Comparison of ENCODE assay signal across 14 mouse cellular contexts in the genomic region with DNA sequence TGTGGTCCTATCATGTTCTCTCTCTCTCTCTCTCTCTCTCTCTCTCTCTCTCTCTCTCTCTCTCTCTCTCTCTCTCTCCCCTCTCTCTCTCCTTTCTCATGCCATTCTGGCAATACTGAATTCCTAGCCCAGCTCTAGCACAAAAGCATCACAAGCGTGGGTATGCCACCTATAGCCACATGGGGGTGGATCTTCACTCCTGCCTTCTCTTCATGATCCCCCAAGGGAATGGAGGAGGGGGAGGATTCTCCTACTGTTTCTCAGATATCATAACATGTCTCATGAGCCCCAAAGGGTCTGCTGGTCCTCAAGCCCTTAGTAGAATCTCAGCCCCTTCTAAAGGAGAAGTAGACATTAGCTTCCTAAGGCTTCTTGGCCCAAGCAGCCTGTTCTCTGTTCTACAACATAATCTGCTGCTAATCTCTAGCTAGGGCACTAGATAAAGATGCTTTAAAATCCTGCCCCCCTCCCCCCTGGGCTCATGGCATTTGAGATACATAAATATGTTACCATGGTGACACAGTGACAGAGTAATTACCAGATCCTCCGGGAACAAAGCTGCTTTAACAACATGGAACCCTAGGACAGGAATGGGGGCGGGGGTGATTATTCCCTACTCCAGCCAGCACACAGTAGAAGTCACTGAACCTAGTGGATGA. TPM values are rescaled to one million over a fixed set of nuclear protein-coding genes. Genes with fewer than 3 reads are reported as not detected.
A peak's percentile ranks its signal among the peaks of the same experiment; 100 is the strongest.
DNase-seq lines count a peak whose midpoint lies in the region; ATAC-seq and TF ChIP-seq lines count a peak whose summit lies in the region.
"Had no signal": no experiment of that assay in that cellular context is flagged by ENCODE, and none has a peak within 500 bp of the region (broad histone marks: within the 10 kb centered on the region; RNA-seq: fewer than 3 reads in every experiment).

No protein-coding gene starts in this region.

- H3K36me3 ChIP-seq in forebrain, embryonic 11.5 days (ENCODE audit: control insufficient read depth, insufficient read depth, low read length), result no peaks in the 10 kb centered on the region
- no peaks in the 10 kb centered on the region for H3K36me3 ChIP-seq in hindbrain, embryonic 16.5 days (ENCODE audit: control insufficient read depth, insufficient read depth, low read length)
- H3K36me3 ChIP-seq: liver, embryonic 13.5 days had no signal

- DNase-seq in embryo, embryonic 11 days, result peak; percentile 20
- no peak for DNase-seq in embryo, embryonic 10 days (ENCODE audit: low spot score)
- DNase-seq in forebrain, embryonic 11.5 days (ENCODE audit: low spot score), result no peak
- DNase-seq in left cerebral cortex, adult 8-10 months (ENCODE audit: low spot score in 2 of 2), result no peak
- DNase-seq in lung, postnatal 4 days, result no peak
- DNase-seq: cerebellum, postnatal 14 days; heart, adult 18-20 months; kidney, postnatal 10 days; liver, embryonic 13.5 days had no signal

- no peak for TF ChIP-seq CTCF in olfactory bulb, adult 2 months (IDR thresholded peaks at IDR 0.05; ENCODE audit: insufficient read depth, low read depth, low read length)

- H3K9me3 ChIP-seq in forebrain, embryonic 11.5 days (ENCODE audit: control insufficient read depth, low read length), result no peaks in the 10 kb centered on the region
- no peaks in the 10 kb centered on the region for H3K9me3 ChIP-seq in hindbrain, embryonic 16.5 days (ENCODE audit: control insufficient read depth, low read length)
- H3K9me3 ChIP-seq: liver, embryonic 13.5 days had no signal

- TF ChIP-seq POLR2A in olfactory bulb, adult 2 months (IDR thresholded peaks at IDR 0.05; ENCODE audit: insufficient read depth, low read depth, low read length), result no peak

- H3K4me3 ChIP-seq in forebrain, embryonic 11.5 days (ENCODE audit: low read depth, low read length), result no peak overlapping the region
- H3K4me3 ChIP-seq in hindbrain, embryonic 16.5 days (ENCODE audit: low read length), result no peak overlapping the region
- no peak overlapping the region for H3K4me3 ChIP-seq in olfactory bulb, adult 2 months (ENCODE audit: insufficient read depth, low read depth, low read length)
- H3K4me3 ChIP-seq: liver, embryonic 13.5 days had no signal

- H3K27ac ChIP-seq in forebrain, embryonic 11.5 days (ENCODE audit: low read depth, low read length), result no peak overlapping the region
- H3K27ac ChIP-seq in hindbrain, embryonic 16.5 days (ENCODE audit: low read depth, low read length), result no peak overlapping the region
- H3K27ac ChIP-seq in olfactory bulb, adult 2 months (ENCODE audit: insufficient read depth, low read depth, low read length), result 0 out of 2 replicates have a peak overlapping the region, but pooled peaks have one; percentile 13
- H3K27ac ChIP-seq: liver, embryonic 13.5 days had no signal

- H3K9ac ChIP-seq in forebrain, embryonic 11.5 days (ENCODE audit: low read length), result no peak overlapping the region
- no peak overlapping the region for H3K9ac ChIP-seq in hindbrain, embryonic 16.5 days (ENCODE audit: low read depth, low read length)
- H3K9ac ChIP-seq: liver, embryonic 13.5 days had no signal

- peak; percentile 83 for ATAC-seq in forebrain, embryonic 11.5 days (replicated peaks; ENCODE audit: low FRiP score)
- ATAC-seq in hindbrain, embryonic 16.5 days, result peak; percentile 88
- ATAC-seq in cerebellum, adult (ENCODE audit: insufficient number of reproducible peaks, low FRiP score, low TSS enrichment), result no peak

- no peaks in the 10 kb centered on the region for H3K27me3 ChIP-seq in forebrain, embryonic 11.5 days (ENCODE audit: control insufficient read depth, insufficient read depth, low read length)
- no peaks in the 10 kb centered on the region for H3K27me3 ChIP-seq in hindbrain, embryonic 16.5 days (replicated peaks; ENCODE audit: control insufficient read depth, insufficient read depth, low read length)
- H3K27me3 ChIP-seq: liver, embryonic 13.5 days had no signal

- H3K4me1 ChIP-seq in forebrain, embryonic 11.5 days (replicated peaks; ENCODE audit: control insufficient read depth, insufficient read depth, low read length), result no peaks in the 10 kb centered on the region
- no peaks in the 10 kb centered on the region; the same call in 1 of the 2 replicates for H3K4me1 ChIP-seq in hindbrain, embryonic 16.5 days (ENCODE audit: control insufficient read depth, insufficient read depth, low read depth, low read length)
- H3K4me1 ChIP-seq in olfactory bulb, adult 2 months (ENCODE audit: control insufficient read depth, insufficient read depth, low read length), result peaks cover 10% of the 10 kb centered on the region

- WGBS in forebrain, embryonic 11.5 days, result 60% methylated on average over 3 of the region's 3 CpGs
- 34% methylated on average over 3 of the region's 3 CpGs for WGBS in hindbrain, embryonic 16.5 days
- WGBS in olfactory bulb, adult 2 months, result 37% methylated on average over 3 of the region's 3 CpGs

- H3K4me2 ChIP-seq in forebrain, embryonic 11.5 days (ENCODE audit: low read depth, low read length, severe bottlenecking), result no peak overlapping the region
- no peak overlapping the region for H3K4me2 ChIP-seq in hindbrain, embryonic 16.5 days (ENCODE audit: low read length)
- H3K4me2 ChIP-seq: liver, embryonic 13.5 days had no signal

RNA-seq across cellular contexts. Expression of gene Erv3, which starts 3.2 kb away (rescaled TPM):
- not detected in 2 replicates for polyA plus RNA-seq in forebrain, embryonic 11.5 days (2014; fragmentation: Nextera tagmentation; extraction: Ambion mirVana)
- not detected in 2 replicates for polyA plus RNA-seq in hindbrain, embryonic 16.5 days (2015; fragmentation: Nextera tagmentation; extraction: Ambion mirVana)
- not detected in 2 replicates for polyA plus RNA-seq in olfactory bulb, adult 2 months (2012; ENCODE audit: insufficient read depth, insufficient read length, low replicate concordance, missing spikeins)
- under 1 TPM; 0.13 to 0.27 (median 0.25) TPM for total RNA-seq in left cerebral cortex, adult 8-10 months (2022)
- total RNA-seq: heart, adult 18-20 months; hematopoietic stem cell, adult 5-6 weeks had no signal
- polyA plus RNA-seq: liver, embryonic 13.5 days had no signal

RNA-seq across cellular contexts. Expression of gene Prnp, which starts 47.0 kb away (rescaled TPM):
- 25.4 and 31.2 TPM in 2 replicates for polyA plus RNA-seq in forebrain, embryonic 11.5 days (2014; fragmentation: Nextera tagmentation; extraction: Ambion mirVana)
- polyA plus RNA-seq in hindbrain, embryonic 16.5 days (2015; fragmentation: Nextera tagmentation; extraction: Ambion mirVana), result 153 and 168 TPM in 2 replicates
- polyA plus RNA-seq in olfactory bulb, adult 2 months (2012; ENCODE audit: insufficient read depth, insufficient read length, low replicate concordance, missing spikeins), result 140 TPM in 1 of 2 replicates, not detected in the other
- 100 to 1,000 TPM; 819 to 855 (median 835) TPM for total RNA-seq in left cerebral cortex, adult 8-10 months (2022)

RNA-seq across cellular contexts. Expression of gene Prn, which starts 47.0 kb away (rescaled TPM):
- not detected in 2 replicates for polyA plus RNA-seq in forebrain, embryonic 11.5 days (2014; fragmentation: Nextera tagmentation; extraction: Ambion mirVana)
- 0.26 TPM in 1 of 2 replicates, not detected in the other for polyA plus RNA-seq in hindbrain, embryonic 16.5 days (2015; fragmentation: Nextera tagmentation; extraction: Ambion mirVana)
- not detected in 2 replicates for polyA plus RNA-seq in olfactory bulb, adult 2 months (2012; ENCODE audit: insufficient read depth, insufficient read length, low replicate concordance, missing spikeins)
- not detected for total RNA-seq in left cerebral cortex, adult 8-10 months (2022)
- total RNA-seq: hematopoietic stem cell, adult 5-6 weeks had no signal
- polyA plus RNA-seq: liver, embryonic 13.5 days; urinary bladder, adult 2 months had no signal
